Mouse (Mus musculus) adrenal gland, adult 18-20 months (tissue): ENCODE results near the gene Strip1. TPM values are rescaled to one million over a fixed set of nuclear protein-coding genes. Genes with fewer than 3 reads are reported as not detected.
A peak's percentile ranks its signal among the peaks of the same experiment; 100 is the strongest.
"Not testable (repeated sequence)": the region's sequence is repeated elsewhere in the genome, so short reads cannot be mapped to it uniquely, and the experiment has no call there.

Experiments used
- DNase-seq, 2 experiments: peaks; one replicate each; pipeline ENCODE4 v3.0.0; 2021 to 2022; ENCODE audit warnings: low spot score in 2 of 2
- long read RNA-seq, 2 experiments: library from polyadenylated mRNA; stranded (forward); transcript quantifications; one replicate each; pipeline ENCODE4 v2.0.0; 2021
- total RNA-seq, 2 experiments: library from RNA; stranded (reverse); gene quantifications; 1 replicate in 1 of 2; 2 replicates in 1 of 2; pipeline ENCODE4 v1.2.3; 2021

The Strip1 gene
- 10 to 100 TPM; 28.2 to 34.6 TPM for total RNA-seq
- long read RNA-seq, experiment 1, transcript Strip1-201 (21 exons, 3,215 nt): major isoform, 44 of 55 reads
- long read RNA-seq, experiment 1, partial matches to known transcripts: 2 of 55 reads
- long read RNA-seq, experiment 1, other reads (novel, unspliced or antisense): 8 of 55 reads
- long read RNA-seq, experiment 2, transcript Strip1-201 (21 exons, 3,215 nt): major isoform, 47 of 73 reads
- long read RNA-seq, experiment 2, partial matches to known transcripts: 15 of 73 reads
- long read RNA-seq, experiment 2, other reads (novel, unspliced or antisense): 11 of 73 reads

GRCm38 (mm10) chr3:107631523-107631958 is at the start of gene Strip1:
Gene Strip1 (minus strand): TSS chr3:107631694.
- DNase-seq: peak; percentile 83

- no peak for DNase-seq
Observed at GRCm38 (mm10) chr3:107680790-107681576, 49.5 kb upstream of the Strip1 start.

- no peak for DNase-seq
Observed at GRCm38 (mm10) chr3:107671509-107671908, 40.0 kb upstream of the Strip1 start.

GRCm38 (mm10) chr3:107670500-107670899 is 39.0 kb upstream of the Strip1 start:
- DNase-seq: no peak

- no peak for DNase-seq
Observed at GRCm38 (mm10) chr3:107668786-107669185, 37.3 kb upstream of the Strip1 start.

GRCm38 (mm10) chr3:107667426-107667825 is 35.9 kb upstream of the Strip1 start:
- no peak for DNase-seq

GRCm38 (mm10) chr3:107664641-107665040 is 33.1 kb upstream of the Strip1 start:
- no peak for DNase-seq

GRCm38 (mm10) chr3:107659000-107659399 is 27.5 kb upstream of the Strip1 start:
- no peak for DNase-seq

GRCm38 (mm10) chr3:107656888-107657287 is 25.4 kb upstream of the Strip1 start:
- DNase-seq: no peak

- no peak for DNase-seq
Observed at GRCm38 (mm10) chr3:107656151-107656550, 24.7 kb upstream of the Strip1 start.

- DNase-seq: no peak
Observed at GRCm38 (mm10) chr3:107655491-107655890, 24.0 kb upstream of the Strip1 start.

- no peak for DNase-seq
Observed at GRCm38 (mm10) chr3:107654861-107655260, 23.4 kb upstream of the Strip1 start.

GRCm38 (mm10) chr3:107652968-107653367 is 21.5 kb upstream of the Strip1 start:
- no peak for DNase-seq

GRCm38 (mm10) chr3:107650276-107650675 is 18.8 kb upstream of the Strip1 start:
- DNase-seq: not testable (repeated sequence)

- no peak for DNase-seq
Observed at GRCm38 (mm10) chr3:107646947-107647346, 15.5 kb upstream of the Strip1 start.

GRCm38 (mm10) chr3:107637606-107638172 is 6.2 kb upstream of the Strip1 start:
- no peak for DNase-seq

GRCm38 (mm10) chr3:107636236-107636635 is 4.7 kb upstream of the Strip1 start:
- no peak for DNase-seq

- no peak for DNase-seq
Observed at GRCm38 (mm10) chr3:107635836-107636235, 4.3 kb upstream of the Strip1 start.

GRCm38 (mm10) chr3:107633906-107634305 is 2.4 kb upstream of the Strip1 start:
- no peak for DNase-seq

- DNase-seq: no peak
Observed at GRCm38 (mm10) chr3:107632786-107633185, 1.3 kb upstream of the Strip1 start.

GRCm38 (mm10) chr3:107630682-107631522 is 592 bp downstream of the Strip1 start, which contains the start of gene Gm10961:
Gene Gm10961 (plus strand): TSS chr3:107631322.
- no peak for DNase-seq
